Mouse (Mus musculus) cortical plate, adult 2 months (tissue): ENCODE measurements at regions not wholly inside any gene's neighbourhood (a gene's known extent, or its start where the extent isn't known, plus 50 kb on each side); places are given as distances from the start of the nearest gene placed in this dataset.

ENCODE experiments used
- CTCF ChIP-seq: fragments of 200-500 bp; IDR thresholded peaks from 2 replicates; pipeline ENCODE4 v1.5.1; 2011; ENCODE audit warnings: mild to moderate bottlenecking, control low read depth, low read length; ENCODE audit not compliant: insufficient read depth; ENCODE audit errors: extremely low read depth
- POLR2A ChIP-seq: fragments of 200-500 bp; IDR thresholded peaks from 2 replicates; pipeline ENCODE4 v1.6.1; 2011; ENCODE audit warnings: mild to moderate bottlenecking, low read length, control low read depth; ENCODE audit not compliant: insufficient read depth; ENCODE audit errors: extremely low read depth

- no peak for TF ChIP-seq POLR2A
- no peak for TF ChIP-seq CTCF
Observed at GRCm38 (mm10) chr8:8495472-8495871, 165.6 kb downstream of the Efnb2 start.
